Mouse (Mus musculus) liver, adult 2 months (tissue): Measurements from ENCODE around the gene Acss2. TPM values are rescaled to one million over a fixed set of nuclear protein-coding genes. Genes with fewer than 3 reads are reported as not detected.

ENCODE experiments used
- DNase-seq: peaks from one replicate; pipeline ENCODE4 v3.0.0-alpha.2; 2011; ENCODE audit warnings: low read depth, low spot score; ENCODE audit errors: extremely low read depth
- H3K27ac ChIP-seq: fragments of 200-500 bp; replicated peaks from 2 replicates; pipeline ENCODE4 v1.5.1; 2012; ENCODE audit warnings: low read depth, mild to moderate bottlenecking, control low read depth, inconsistent platforms, low read length; ENCODE audit not compliant: insufficient read depth
- H3K27me3 ChIP-seq: fragments of 200-500 bp; 2 replicates; pipeline ENCODE4 v1.6.1; 2012; ENCODE audit warnings: mild to moderate bottlenecking, moderate library complexity, low read length, inconsistent platforms; ENCODE audit not compliant: control insufficient read depth, insufficient read depth
- H3K36me3 ChIP-seq: fragments of 200-500 bp; 2 replicates; pipeline ENCODE4 v1.6.1; 2012; ENCODE audit warnings: low read length, inconsistent platforms; ENCODE audit not compliant: control insufficient read depth, insufficient read depth
- H3K4me1 ChIP-seq: fragments of 200-500 bp; 2 replicates; pipeline ENCODE4 v1.6.1; 2011; ENCODE audit warnings: low read length; ENCODE audit not compliant: control insufficient read depth, insufficient read depth
- H3K4me3 ChIP-seq: fragments of 200-500 bp; 2 replicates; pipeline ENCODE4 v1.5.1; 2011; ENCODE audit warnings: low read depth, mild to moderate bottlenecking, control low read depth, low read length, moderate library complexity; ENCODE audit not compliant: insufficient read depth
- H3K79me2 ChIP-seq: fragments of 200-500 bp; 2 replicates; pipeline ENCODE4 v1.6.1; 2012; ENCODE audit warnings: inconsistent platforms, mild to moderate bottlenecking, low read length, moderate library complexity; ENCODE audit not compliant: control insufficient read depth, insufficient read depth
- H3K9ac ChIP-seq: fragments of 200-500 bp; 2 replicates; pipeline ENCODE4 v1.6.1; 2012; ENCODE audit warnings: low read depth, mild to moderate bottlenecking, control low read depth, inconsistent platforms, low read length
- CTCF ChIP-seq: fragments of 200-500 bp; IDR thresholded peaks from 2 replicates; pipeline ENCODE4 v1.5.1; 2011; ENCODE audit warnings: low read depth, low read length, control low read depth
- POLR2A ChIP-seq: fragments of 200-500 bp; IDR thresholded peaks from 2 replicates; pipeline ENCODE4 v1.6.1; 2011; ENCODE audit warnings: low read length, control low read depth; ENCODE audit not compliant: insufficient read depth; ENCODE audit errors: extremely low read depth
- WGBS: fragments of 180-500 bp; shearing (Covaris S2); methylation state at CpG from one replicate; pipeline ENCODE4 v1.1.7; 2018; 5-methylcytosine and 5-hydroxymethylcytosine counted together
- polyA plus RNA-seq: library from polyadenylated mRNA; depleted of rRNA; stranded (reverse); fragments of >200 nt; gene quantifications from 2 replicates; pipeline ENCODE4 v1.2.3, GENCODE M21; 2012
- total RNA-seq: library from RNA; depleted of rRNA; stranded (reverse); fragments of >200 nt; gene quantifications from 2 replicates; pipeline ENCODE4 v1.2.3, GENCODE M21; 2014

Acss2 gene
- total and polyA plus RNA-seq, 2 experiments: 248 to 297 TPM

DNA sequence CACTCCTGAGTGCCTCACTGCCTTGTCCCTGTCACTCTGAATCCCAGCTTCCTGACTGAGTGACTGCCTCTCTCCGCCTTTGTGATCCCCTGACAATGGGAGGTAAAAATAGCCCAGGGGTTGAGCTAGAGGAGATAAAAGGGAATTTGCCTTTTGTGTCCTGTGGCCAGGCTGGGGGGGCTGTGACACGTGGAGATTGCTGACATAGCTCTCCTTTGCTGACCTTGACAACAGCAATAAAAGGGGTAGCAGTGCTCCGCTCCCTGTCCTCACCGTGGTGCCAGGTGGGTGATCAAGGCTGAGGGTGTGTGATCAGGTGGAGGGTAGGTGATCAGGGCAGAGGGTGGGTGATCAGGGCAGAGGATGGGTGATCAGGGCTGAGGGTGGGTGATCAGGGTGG lies 93.2 kb downstream of the Acss2 start, which contains the start of gene Myh7b:
Gene Myh7b, plus strand, starts transcription at position 235 of the 400 bp plus-strand sequence.
- no peaks in the 10 kb centered on the region for H3K27me3 ChIP-seq
- no peak within 1 kb of the TSS for H3K27ac ChIP-seq
- WGBS: 55% methylated on average over 4 of the region's 4 CpGs
- no peak within 1 kb of the TSS for H3K4me3 ChIP-seq
- no peak within 1 kb of the TSS for H3K9ac ChIP-seq
- no peaks in the 10 kb centered on the region for H3K79me2 ChIP-seq
- DNase-seq: no peak
- TF ChIP-seq POLR2A (no peak), CTCF (no peak)
- H3K36me3 ChIP-seq: no peaks in the 10 kb centered on the region
- H3K4me1 ChIP-seq: peaks cover 3% of the 10 kb centered on the region; the same call in 1 of the 2 replicates

GRCm38 (mm10) chr2:155611834-155612550 lies 94.2 kb downstream of the Acss2 start:
- H3K27me3 ChIP-seq: no peaks in the 10 kb centered on the region
- TF ChIP-seq CTCF: no peak
- no peak for TF ChIP-seq POLR2A
- H3K36me3 ChIP-seq: no peaks in the 10 kb centered on the region
- 89% methylated on average over 9 of the region's 9 CpGs for WGBS
- H3K79me2 ChIP-seq: no peaks in the 10 kb centered on the region
- peaks cover 3% of the 10 kb centered on the region; the same call in 1 of the 2 replicates for H3K4me1 ChIP-seq
- H3K27ac ChIP-seq: no peak overlapping the region
- no peak overlapping the region for H3K4me3 ChIP-seq
- DNase-seq: no peak
- H3K9ac ChIP-seq: no peak overlapping the region

GRCm38 (mm10) chr2:155613326-155613755 lies 95.6 kb downstream of the Acss2 start:
- peak overlapping the region; percentile 46 for H3K4me3 ChIP-seq
- H3K4me1 ChIP-seq: peaks cover 3% of the 10 kb centered on the region; the same call in 1 of the 2 replicates
- H3K27ac ChIP-seq: no peak overlapping the region
- 10% methylated on average over 20 of the region's 20 CpGs for WGBS
- H3K27me3 ChIP-seq: no peaks in the 10 kb centered on the region
- H3K36me3 ChIP-seq: no peaks in the 10 kb centered on the region
- peak; percentile 42 for DNase-seq
- no peaks in the 10 kb centered on the region for H3K79me2 ChIP-seq
- no peak overlapping the region; the same call in 1 of the 2 replicates for H3K9ac ChIP-seq
- TF ChIP-seq CTCF (no peak), POLR2A (no peak)

GRCm38 (mm10) chr2:155613953-155614352 lies 96.2 kb downstream of the Acss2 start:
- H3K36me3 ChIP-seq: no peaks in the 10 kb centered on the region
- H3K79me2 ChIP-seq: no peaks in the 10 kb centered on the region
- no peak overlapping the region for H3K4me3 ChIP-seq
- 79% methylated on average over 8 of the region's 8 CpGs for WGBS
- no peak for DNase-seq
- H3K27me3 ChIP-seq: no peaks in the 10 kb centered on the region
- no peak overlapping the region for H3K9ac ChIP-seq
- peaks cover 3% of the 10 kb centered on the region; the same call in 1 of the 2 replicates for H3K4me1 ChIP-seq
- no peak overlapping the region for H3K27ac ChIP-seq
- TF ChIP-seq CTCF (no peak), POLR2A (no peak)

DNA sequence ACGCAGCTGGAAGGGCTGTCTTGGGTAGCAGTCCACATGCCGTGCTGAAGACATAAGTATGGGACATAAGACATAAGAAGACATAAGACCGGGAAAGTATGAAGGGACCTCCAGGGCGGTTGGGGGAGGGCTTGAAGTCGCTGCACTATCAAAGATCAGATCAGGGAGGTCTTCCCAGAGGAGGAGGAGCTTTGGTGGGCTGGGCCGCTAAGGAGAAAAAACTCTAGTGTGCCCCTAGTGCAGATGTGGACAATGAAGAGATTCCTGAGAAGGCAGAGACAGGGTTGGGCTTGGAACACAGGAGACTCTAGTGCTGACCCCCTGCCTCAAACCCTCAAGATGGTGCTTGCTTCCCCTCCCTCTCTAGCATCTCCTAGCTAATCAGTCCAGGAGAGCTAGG lies 99.2 kb downstream of the Acss2 start:
- Histone ChIP-seq H3K27me3 (no peaks in the 10 kb centered on the region), H3K4me1 (peaks cover 10% of the 10 kb centered on the region), H3K27ac (no peak overlapping the region), H3K4me3 (no peak overlapping the region), H3K79me2 (no peaks in the 10 kb centered on the region), H3K9ac (no peak overlapping the region), H3K36me3 (no peaks in the 10 kb centered on the region)
- DNase-seq: no peak
- TF ChIP-seq CTCF (no peak), POLR2A (no peak)
- 66% methylated on average over 6 of the region's 6 CpGs for WGBS

DNA sequence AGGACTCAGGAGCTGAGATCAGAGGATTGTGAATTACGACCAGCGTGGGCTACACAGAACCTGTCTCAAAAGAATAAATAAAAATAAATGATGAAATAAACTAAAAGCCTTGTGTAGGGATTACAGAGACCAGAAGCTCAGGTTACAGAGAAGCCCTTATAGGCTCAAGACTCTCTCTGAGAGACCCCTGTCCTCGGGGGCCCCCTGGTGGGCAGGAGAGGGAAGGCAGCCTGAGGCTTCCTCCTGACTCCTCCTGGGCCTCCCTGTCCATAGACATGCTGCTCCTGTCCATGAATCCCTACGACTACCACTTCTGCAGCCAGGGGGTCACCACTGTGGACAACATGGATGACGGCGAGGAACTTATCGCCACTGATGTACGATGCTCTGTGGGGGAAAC lies 102.1 kb downstream of the Acss2 start:
- Histone ChIP-seq H3K4me3 (no peak overlapping the region), H3K27me3 (no peaks in the 10 kb centered on the region), H3K79me2 (no peaks in the 10 kb centered on the region), H3K9ac (no peak overlapping the region), H3K36me3 (no peaks in the 10 kb centered on the region), H3K27ac (no peak overlapping the region), H3K4me1 (peaks cover 7% of the 10 kb centered on the region)
- DNase-seq: peak; percentile 48
- no peak for TF ChIP-seq POLR2A
- TF ChIP-seq CTCF: peak; percentile 89
- 18% methylated on average over 8 of the region's 8 CpGs for WGBS
